Mouse (Mus musculus): Measurements from ENCODE around the gene Pth1r.

DNA sequence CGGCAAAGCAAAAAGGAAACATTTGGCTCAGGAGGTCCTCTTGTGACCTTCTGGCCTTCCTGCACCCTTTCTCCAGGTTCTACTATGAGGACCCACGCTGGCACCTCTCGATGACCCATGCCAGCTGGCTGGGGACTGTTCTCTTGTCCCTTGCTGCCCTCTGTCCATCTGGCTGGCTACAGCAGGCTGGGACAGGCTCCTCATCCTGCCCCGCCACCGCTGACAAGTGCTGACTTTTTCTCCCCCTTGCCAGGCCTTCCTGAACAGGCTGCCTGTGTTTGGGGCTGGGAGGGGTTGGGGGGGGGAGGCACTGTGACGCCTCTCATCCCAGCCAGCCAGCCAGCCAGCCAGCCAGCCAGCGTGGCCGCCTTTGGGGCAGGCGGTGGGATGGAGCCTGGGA, 10.6 kb downstream of the Pth1r start:
- no peak for TF ChIP-seq CTCF (IDR thresholded peaks at IDR 0.05; ENCODE audit: low read depth)
- no peak for TF ChIP-seq EP300 (optimal IDR thresholded peaks at IDR 0.05)

All from stomach, postnatal 0 days (tissue).